Mouse (Mus musculus): Measurements from ENCODE around the gene Gabarapl1.

DNA sequence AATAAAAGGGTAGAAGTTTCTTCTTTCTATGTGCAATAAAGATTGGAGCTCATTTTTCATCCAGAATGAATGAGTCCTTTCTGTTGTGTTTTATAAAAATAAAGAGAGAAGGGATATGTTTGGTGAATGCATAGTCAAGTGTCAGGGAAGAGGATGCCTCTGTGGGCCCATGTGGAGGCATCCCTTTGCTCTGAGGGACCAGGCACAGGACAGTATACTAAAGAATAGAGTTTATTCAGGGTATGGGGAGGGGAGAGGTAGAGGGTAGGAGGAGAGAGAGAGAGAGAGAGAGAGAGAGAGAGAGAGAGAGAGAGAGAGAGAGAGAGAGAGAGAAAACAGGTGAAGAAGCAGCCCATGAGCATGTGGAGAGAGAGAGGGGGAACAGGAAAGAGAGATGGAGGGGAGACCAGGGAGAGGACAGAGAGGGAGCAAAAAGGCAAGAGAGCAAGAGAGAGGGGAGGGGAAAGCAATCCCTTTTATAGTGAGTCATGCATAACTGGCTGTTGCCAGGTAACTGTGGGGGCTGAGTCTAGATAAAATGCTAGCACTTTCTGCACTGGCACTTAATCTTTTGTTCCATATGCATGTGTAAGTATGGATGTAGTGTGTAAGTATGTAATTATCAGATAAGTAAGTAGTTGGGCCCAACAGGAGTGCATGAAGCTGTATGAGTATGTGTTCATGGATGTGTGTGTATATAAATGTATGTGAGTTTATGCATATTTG is 24.5 kb downstream of the Gabarapl1 start:
- TF ChIP-seq POLR2AphosphoS2 (IDR thresholded peaks at IDR 0.05; ENCODE audit: low read depth, low read length) (no peak), ZC3H11A (IDR thresholded peaks at IDR 0.05; ENCODE audit: low read depth, low read length) (no peak), CTCF (conservative IDR thresholded peaks at IDR 0.05 in 1 of 2, IDR thresholded peaks at IDR 0.05 in 1 of 2; ENCODE audit: low read depth in 2 of 2, low read length in 2 of 2) (no peak), POLR2A (IDR thresholded peaks at IDR 0.05; ENCODE audit: low read depth, low read length) (no peak), CHD2 (IDR thresholded peaks at IDR 0.05; ENCODE audit: low read length) (no peak), NRF1 (IDR thresholded peaks at IDR 0.05; ENCODE audit: low read depth, low read length) (no peak), SMC3 (IDR thresholded peaks at IDR 0.05; ENCODE audit: low read depth, low read length) (no peak)

Measured in CH12.LX (cell line).